Mouse (Mus musculus): Measurements from ENCODE around the gene Plekhm2.

Plekhm2 gene

GRCm38 (mm10) chr4:141663122-141663931 is 1.4 kb downstream of the Plekhm2 start:
- DNase-seq (ENCODE audit: low read depth, low spot score), result no peak

- DNase-seq (ENCODE audit: low read depth, low spot score), result no peak
Observed at GRCm38 (mm10) chr4:141660884-141661283, 3.8 kb downstream of the Plekhm2 start.

- no peak for DNase-seq (ENCODE audit: low read depth, low spot score)
Observed at GRCm38 (mm10) chr4:141659739-141660138, 5.0 kb downstream of the Plekhm2 start.

GRCm38 (mm10) chr4:141658846-141659484 is 5.7 kb downstream of the Plekhm2 start:
- DNase-seq (ENCODE audit: low read depth, low spot score), result no peak

- DNase-seq (ENCODE audit: low read depth, low spot score), result no peak
Observed at GRCm38 (mm10) chr4:141656932-141657331, 7.8 kb downstream of the Plekhm2 start.

- no peak for DNase-seq (ENCODE audit: low read depth, low spot score)
Observed at GRCm38 (mm10) chr4:141655908-141656608, 8.6 kb downstream of the Plekhm2 start.

- no peak for DNase-seq (ENCODE audit: low read depth, low spot score)
Observed at GRCm38 (mm10) chr4:141654509-141654908, 10.2 kb downstream of the Plekhm2 start.

- no peak for DNase-seq (ENCODE audit: low read depth, low spot score)
Observed at GRCm38 (mm10) chr4:141653813-141654212, 10.9 kb downstream of the Plekhm2 start.

- DNase-seq (ENCODE audit: low read depth, low spot score), result no peak
Observed at GRCm38 (mm10) chr4:141653044-141653443, 11.7 kb downstream of the Plekhm2 start.

GRCm38 (mm10) chr4:141651944-141652343 is 12.8 kb downstream of the Plekhm2 start:
- no peak for DNase-seq (ENCODE audit: low read depth, low spot score)

GRCm38 (mm10) chr4:141651286-141651685 is 13.4 kb downstream of the Plekhm2 start:
- DNase-seq (ENCODE audit: low read depth, low spot score), result no peak

- no peak for DNase-seq (ENCODE audit: low read depth, low spot score)
Observed at GRCm38 (mm10) chr4:141649244-141649643, 15.5 kb downstream of the Plekhm2 start.

GRCm38 (mm10) chr4:141648262-141648661 is 16.4 kb downstream of the Plekhm2 start:
- DNase-seq (ENCODE audit: low read depth, low spot score), result no peak

GRCm38 (mm10) chr4:141647187-141647586 is 17.5 kb downstream of the Plekhm2 start:
- no peak for DNase-seq (ENCODE audit: low read depth, low spot score)

GRCm38 (mm10) chr4:141645988-141646387 is 18.7 kb downstream of the Plekhm2 start:
- DNase-seq (ENCODE audit: low read depth, low spot score), result no peak

GRCm38 (mm10) chr4:141643118-141643855 is 21.4 kb downstream of the Plekhm2 start:
- no peak for DNase-seq (ENCODE audit: low read depth, low spot score)

GRCm38 (mm10) chr4:141641961-141642811 is 22.5 kb downstream of the Plekhm2 start:
- no peak for DNase-seq (ENCODE audit: low read depth, low spot score)

GRCm38 (mm10) chr4:141641353-141641771 is 23.3 kb downstream of the Plekhm2 start:
- no peak for DNase-seq (ENCODE audit: low read depth, low spot score)

GRCm38 (mm10) chr4:141639474-141639873 is 25.2 kb downstream of the Plekhm2 start:
- no peak for DNase-seq (ENCODE audit: low read depth, low spot score)

- no peak for DNase-seq (ENCODE audit: low read depth, low spot score)
Observed at GRCm38 (mm10) chr4:141636693-141637092, 28.0 kb downstream of the Plekhm2 start.

- DNase-seq (ENCODE audit: low read depth, low spot score), result no peak
Observed at GRCm38 (mm10) chr4:141635991-141636390, 28.7 kb downstream of the Plekhm2 start.
